Mouse (Mus musculus) lung, adult 18-20 months (tissue): ENCODE data around the gene Olfr95.
A peak's percentile ranks its signal among the peaks of the same experiment; 100 is the strongest.
"Not testable (repeated sequence)": the region's sequence is repeated elsewhere in the genome, so short reads cannot be mapped to it uniquely, and the experiment has no call there.

Experiments used
- DNase-seq, 2 experiments: peaks; one replicate each; pipeline ENCODE4 v3.0.0; 2022; ENCODE audit warnings: mixed read lengths in 2 of 2

Gene Olfr95

GRCm38 (mm10) chr17:37213018-37213417 lies at the start of gene Olfr95:
TSS of gene Olfr95 (minus strand) at chr17:37213118.
- DNase-seq = no peak

GRCm38 (mm10) chr17:37250544-37250943 lies 37.6 kb upstream of the Olfr95 start:
- DNase-seq = peak in 1 of 2 experiments; percentile 12

- DNase-seq = no peak
Observed at GRCm38 (mm10) chr17:37249460-37249859, 36.5 kb upstream of the Olfr95 start.

GRCm38 (mm10) chr17:37246715-37247114 lies 33.8 kb upstream of the Olfr95 start:
- peak; percentile 39 to 43 for DNase-seq

GRCm38 (mm10) chr17:37242198-37242597 lies 29.3 kb upstream of the Olfr95 start:
- DNase-seq = no peak

GRCm38 (mm10) chr17:37237230-37237629 lies 24.3 kb upstream of the Olfr95 start, which contains the start of gene Olfr97:
TSS of gene Olfr97 (minus strand) at chr17:37237330.
- DNase-seq = not testable (repeated sequence)

GRCm38 (mm10) chr17:37221879-37222278 lies 9.0 kb upstream of the Olfr95 start:
- no peak for DNase-seq

GRCm38 (mm10) chr17:37219846-37220245 lies 6.9 kb upstream of the Olfr95 start, which contains the start of gene Olfr96:
TSS of gene Olfr96 (plus strand) at chr17:37220146.
- no peak for DNase-seq

- DNase-seq = peak; percentile 11 to 29
Observed at GRCm38 (mm10) chr17:37218486-37218885, 5.6 kb upstream of the Olfr95 start.

- no peak for DNase-seq
Observed at GRCm38 (mm10) chr17:37210884-37211768, 1.8 kb downstream of the Olfr95 start.

GRCm38 (mm10) chr17:37203917-37204236 lies 9.0 kb downstream of the Olfr95 start:
- DNase-seq = no peak

- DNase-seq = peak; percentile 65 to 74
Observed at GRCm38 (mm10) chr17:37203206-37203916, 9.6 kb downstream of the Olfr95 start.

GRCm38 (mm10) chr17:37200894-37201293 lies 12.0 kb downstream of the Olfr95 start, which contains the start of gene Olfr94:
TSS of gene Olfr94 (minus strand) at chr17:37200994.
- DNase-seq = no peak

GRCm38 (mm10) chr17:37196845-37197724 lies 15.8 kb downstream of the Olfr95 start:
- no peak for DNase-seq

GRCm38 (mm10) chr17:37194782-37195181 lies 18.1 kb downstream of the Olfr95 start:
- DNase-seq = no peak

GRCm38 (mm10) chr17:37193656-37194055 lies 19.3 kb downstream of the Olfr95 start, which contains the start of gene Ubd:
TSS of gene Ubd (plus strand) at chr17:37193892.
- DNase-seq = no peak

- no peak for DNase-seq
Observed at GRCm38 (mm10) chr17:37193032-37193431, 19.9 kb downstream of the Olfr95 start.

- DNase-seq = peak in 1 of 2 experiments; percentile 54
Observed at GRCm38 (mm10) chr17:37190711-37191110, 22.2 kb downstream of the Olfr95 start.

GRCm38 (mm10) chr17:37185474-37185873 lies 27.4 kb downstream of the Olfr95 start:
- no peak for DNase-seq

GRCm38 (mm10) chr17:37161394-37161793 lies 51.5 kb downstream of the Olfr95 start, which contains the start of gene Olfr93:
TSS of gene Olfr93 (minus strand) at chr17:37161494.
- no peak for DNase-seq
